Mouse (Mus musculus) kidney, adult 11 months (tissue): ENCODE results near the gene Pxn.

Experiments
- DNase-seq: peaks from one replicate; pipeline ENCODE4 v3.0.0; 2022

Pxn gene

DNA sequence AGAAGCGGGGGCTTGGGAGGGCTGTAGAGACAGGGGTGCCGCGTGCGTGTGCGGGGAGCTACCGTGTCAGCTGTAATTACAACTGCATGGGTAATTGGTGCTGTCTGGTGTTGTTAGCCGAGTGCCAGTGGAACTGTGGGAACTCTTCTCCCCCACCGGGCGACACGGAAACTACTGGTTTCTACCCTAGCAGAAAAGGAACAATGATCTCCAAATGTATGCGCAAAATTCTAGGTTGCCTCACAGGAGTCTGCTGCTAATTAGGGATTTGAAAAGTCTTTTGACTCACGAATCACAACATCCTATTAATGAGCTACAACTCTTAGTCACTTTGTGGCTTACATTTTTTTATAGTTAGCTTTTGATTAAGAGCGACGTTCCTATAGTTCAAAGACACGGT is 79.7 kb downstream of the Pxn start:
- no peak for DNase-seq

- DNase-seq: no peak
These were observed 80.3 kb downstream of the Pxn start for GRCm38 (mm10) chr5:115586780-115587179.

GRCm38 (mm10) chr5:115591028-115591427 is 84.6 kb downstream of the Pxn start:
- DNase-seq: no peak

DNA sequence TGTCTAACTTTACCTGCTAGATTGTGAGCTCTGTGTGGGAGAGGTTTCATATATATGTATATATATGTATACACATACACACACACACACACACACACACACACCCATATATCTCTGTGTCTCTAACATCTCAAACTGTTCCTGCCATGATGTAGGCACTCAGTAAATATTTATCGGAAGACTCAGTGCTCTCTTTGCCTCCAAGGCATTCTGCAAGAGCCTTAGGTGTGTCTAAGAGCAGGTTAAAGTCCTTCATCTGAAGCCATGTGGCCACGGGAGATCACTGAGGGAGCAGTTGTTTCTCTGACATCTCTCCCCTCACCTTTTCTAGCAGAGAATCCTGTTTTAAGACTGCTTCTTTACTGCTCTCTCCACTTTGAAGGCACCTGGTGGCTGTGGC is 85.0 kb downstream of the Pxn start:
- DNase-seq: no peak

DNA sequence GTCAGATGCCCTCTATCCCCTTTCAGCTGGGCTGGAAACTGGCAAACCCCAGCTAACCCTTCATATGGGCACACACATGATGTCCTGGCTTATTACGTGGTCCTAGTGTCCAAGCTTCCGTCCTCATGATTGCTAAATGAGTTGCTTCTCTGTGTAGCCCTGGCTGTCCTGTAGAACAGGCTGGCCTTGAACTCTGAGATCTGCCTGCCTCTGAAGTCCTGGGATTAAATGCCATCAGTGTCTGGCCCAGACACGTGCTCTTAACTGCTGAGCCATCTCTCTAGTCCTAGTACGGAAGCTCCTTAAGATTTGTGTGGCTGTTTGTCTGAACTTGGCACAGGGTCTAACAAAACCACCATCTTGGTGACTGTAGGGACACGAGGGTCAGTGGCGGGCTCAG is 97.1 kb downstream of the Pxn start:
- DNase-seq: no peak
